Mouse (Mus musculus) intestine, embryonic 16.5 days (tissue): Measurements from ENCODE around the gene Gas6. TPM values are rescaled to one million over a fixed set of nuclear protein-coding genes. Genes with fewer than 3 reads are reported as not detected.
A peak's percentile ranks its signal among the peaks of the same experiment; 100 is the strongest.

Experiments
- ATAC-seq: fragments of 200-750 bp; cut with Nextera tagmentation; 2 replicates; pipeline ENCODE4 v1.8.0; 2017; ENCODE audit warnings: moderate TSS enrichment, moderate library complexity
- H3K27ac ChIP-seq: fragments of 300-500 bp; sonication (generic); 2 replicates; pipeline ENCODE4 v1.5.1; 2014; ENCODE audit warnings: mild to moderate bottlenecking, low read length
- H3K27me3 ChIP-seq: fragments of 300-500 bp; sonication (generic); replicated peaks from 2 replicates; pipeline ENCODE4 v1.6.1; 2014; ENCODE audit warnings: low read length, control low read depth, mixed read lengths; ENCODE audit not compliant: control insufficient read depth, insufficient read depth
- H3K36me3 ChIP-seq: fragments of 300-500 bp; sonication (generic); 2 replicates; pipeline ENCODE4 v1.6.1; 2014; ENCODE audit warnings: low read length, control low read depth; ENCODE audit not compliant: control insufficient read depth, insufficient read depth
- H3K4me1 ChIP-seq: fragments of 300-500 bp; sonication (generic); 2 replicates; pipeline ENCODE4 v1.6.1; 2014; ENCODE audit warnings: low read length, control low read depth, mixed read lengths; ENCODE audit not compliant: control insufficient read depth, insufficient read depth
- H3K4me2 ChIP-seq: fragments of 300-500 bp; sonication (generic); 2 replicates; pipeline ENCODE4 v1.6.1; 2014; ENCODE audit warnings: low read depth, low read length, control low read depth
- H3K4me3 ChIP-seq: fragments of 300-500 bp; sonication (generic); 2 replicates; pipeline ENCODE4 v1.5.1; 2014; ENCODE audit warnings: mild to moderate bottlenecking, low read length
- H3K9ac ChIP-seq: fragments of 300-500 bp; sonication (generic); 2 replicates; pipeline ENCODE4 v1.6.1; 2014; ENCODE audit warnings: low read depth, low read length
- H3K9me3 ChIP-seq: fragments of 300-500 bp; sonication (generic); 2 replicates; pipeline ENCODE4 v1.6.1; 2016; ENCODE audit warnings: low read length, control low read depth; ENCODE audit not compliant: control insufficient read depth
- WGBS: fragments of 180-500 bp; shearing (Covaris S2); extraction: QIAGEN DNeasy Blood & Tissue Kit; methylation state at CpG from one replicate; pipeline ENCODE4 v1.1.7; 2014; 5-methylcytosine and 5-hydroxymethylcytosine counted together
- polyA plus RNA-seq: library from polyadenylated mRNA; unstranded; fragments of >200 nt; fragmentation: Nextera tagmentation; extraction: Ambion mirVana; gene quantifications from 2 replicates; pipeline ENCODE4 v1.2.1, GENCODE M21; 2015

The Gas6 gene
- polyA plus RNA-seq, 1 experiment from 2014 or later = 55.8 TPM

DNA sequence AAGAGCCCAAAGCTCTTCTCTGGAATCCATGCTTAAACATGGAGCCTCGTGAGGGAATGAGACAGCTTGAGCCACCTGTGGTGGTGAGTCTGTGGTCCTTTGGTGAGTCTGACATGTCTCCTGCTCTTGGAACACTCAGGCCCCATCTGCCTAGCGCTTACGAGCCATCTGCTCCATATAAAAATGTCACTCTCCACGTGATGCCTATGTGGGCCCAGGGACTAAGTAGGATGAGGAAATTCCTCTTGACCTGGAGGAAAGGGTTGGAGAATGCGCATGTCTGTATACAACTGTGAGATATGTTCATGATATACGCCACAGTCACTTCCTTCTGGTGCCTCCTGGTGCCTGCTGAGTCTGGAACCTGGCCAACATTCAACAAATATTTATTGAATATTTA is 18.4 kb upstream of the Gas6 start:
- H3K4me1 ChIP-seq = peaks cover 27% of the 10 kb centered on the region
- H3K4me2 ChIP-seq = no peak overlapping the region
- H3K27ac ChIP-seq = 0 out of 2 replicates have a peak overlapping the region, but pooled peaks have one; percentile 15
- peak; percentile 55 for ATAC-seq
- 40% methylated on average over 6 of the region's 6 CpGs for WGBS
- H3K27me3 ChIP-seq = no peaks in the 10 kb centered on the region
- no peaks in the 10 kb centered on the region for H3K36me3 ChIP-seq
- no peaks in the 10 kb centered on the region for H3K9me3 ChIP-seq
- no peak overlapping the region for H3K4me3 ChIP-seq
- no peak overlapping the region for H3K9ac ChIP-seq

DNA sequence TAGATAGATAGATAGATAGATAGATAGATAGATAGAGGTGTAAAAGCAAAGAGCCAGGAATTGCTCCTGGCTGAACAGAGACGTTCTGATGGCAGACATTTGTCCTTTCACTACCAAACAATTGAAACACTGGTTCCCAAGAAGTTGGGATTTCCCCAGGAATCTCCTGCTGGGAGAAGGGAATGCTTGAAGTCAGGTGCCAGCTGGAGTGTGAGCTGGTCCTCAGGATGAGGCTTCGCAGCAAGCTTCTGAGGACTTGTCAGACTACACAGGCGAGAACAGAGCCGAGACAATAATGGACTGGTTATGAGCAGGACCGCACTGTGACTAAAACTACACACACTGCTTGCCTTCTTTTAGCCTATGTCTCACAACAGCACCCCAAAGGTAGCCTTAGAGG is 17.7 kb upstream of the Gas6 start:
- no peaks in the 10 kb centered on the region for H3K36me3 ChIP-seq
- no peaks in the 10 kb centered on the region for H3K27me3 ChIP-seq
- no peak overlapping the region for H3K4me2 ChIP-seq
- H3K4me1 ChIP-seq = peaks cover 31% of the 10 kb centered on the region
- whole genome bisulfite sequencing = 79% methylated on average over 5 of the region's 5 CpGs
- H3K27ac ChIP-seq = no peak overlapping the region
- ATAC-seq = no peak
- no peaks in the 10 kb centered on the region for H3K9me3 ChIP-seq
- H3K4me3 ChIP-seq = no peak overlapping the region
- no peak overlapping the region for H3K9ac ChIP-seq

DNA sequence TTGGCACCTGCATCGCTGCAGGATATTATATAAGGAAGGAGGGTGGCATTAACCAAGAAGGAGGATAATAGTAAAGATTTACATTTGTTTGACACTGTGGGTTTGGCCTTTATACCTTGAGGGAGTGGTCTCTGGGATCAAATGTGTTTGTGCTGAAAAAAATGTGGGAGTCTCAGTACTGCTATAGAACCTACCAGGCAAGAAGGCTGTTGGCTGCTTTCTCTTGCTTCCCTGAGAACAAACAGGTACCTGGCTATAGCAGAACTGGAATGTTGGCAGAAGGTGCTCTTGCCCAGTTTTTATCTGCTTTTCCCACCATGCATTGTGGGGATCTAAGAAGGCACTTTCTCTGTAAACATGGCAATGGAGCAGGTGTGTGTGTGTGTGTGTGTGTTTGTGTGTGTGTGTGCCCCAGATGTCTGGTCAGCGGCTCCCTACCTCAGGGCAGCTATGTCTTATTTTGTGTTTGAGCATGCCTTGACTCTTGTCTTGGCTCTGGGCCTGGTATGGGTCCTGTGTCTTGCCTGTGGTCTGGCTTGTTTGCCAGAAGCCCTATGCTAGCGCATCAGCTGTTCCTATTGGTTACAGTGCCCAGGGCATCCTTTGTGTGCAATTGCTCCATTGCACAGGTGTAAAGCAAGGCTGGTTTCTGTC is 13.1 kb upstream of the Gas6 start:
- Histone ChIP-seq H3K4me3 (no peak overlapping the region), H3K9ac (no peak overlapping the region), H3K9me3 (no peaks in the 10 kb centered on the region), H3K27ac (0 out of 2 replicates have a peak overlapping the region, but pooled peaks have one; percentile 19), H3K4me1 (peaks cover 32% of the 10 kb centered on the region), H3K27me3 (no peaks in the 10 kb centered on the region), H3K36me3 (no peaks in the 10 kb centered on the region), H3K4me2 (no peak overlapping the region)
- WGBS = 59% methylated on average over 3 of the region's 3 CpGs
- ATAC-seq = peak; percentile 49

DNA sequence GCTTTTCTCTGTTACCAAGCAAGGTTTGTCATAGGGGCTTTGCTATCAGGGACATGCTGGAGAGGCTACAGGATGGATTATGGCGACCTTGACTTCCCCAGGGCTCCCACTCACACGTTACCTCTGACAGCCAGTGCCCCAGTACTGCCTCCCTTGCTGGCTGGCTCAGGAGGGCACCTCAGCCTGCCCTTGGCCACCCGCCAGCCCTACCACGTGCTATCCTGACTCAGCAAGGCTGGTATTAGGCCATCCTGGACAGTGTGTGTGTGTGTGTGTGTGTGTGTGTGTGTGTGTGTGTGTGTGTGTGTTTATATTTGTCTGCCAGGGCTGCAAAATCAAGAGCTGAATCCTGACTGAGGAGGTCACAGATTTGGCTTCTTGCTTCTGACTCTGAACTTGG is 12.6 kb upstream of the Gas6 start:
- H3K27ac ChIP-seq = peak overlapping the region; percentile 81
- H3K9me3 ChIP-seq = no peaks in the 10 kb centered on the region
- H3K4me1 ChIP-seq = peaks cover 29% of the 10 kb centered on the region
- H3K27me3 ChIP-seq = no peaks in the 10 kb centered on the region
- WGBS = 24% methylated on average over 4 of the region's 4 CpGs
- H3K4me3 ChIP-seq = no peak overlapping the region
- H3K36me3 ChIP-seq = no peaks in the 10 kb centered on the region
- H3K4me2 ChIP-seq = no peak overlapping the region
- peak; percentile 82 for ATAC-seq
- no peak overlapping the region for H3K9ac ChIP-seq

DNA sequence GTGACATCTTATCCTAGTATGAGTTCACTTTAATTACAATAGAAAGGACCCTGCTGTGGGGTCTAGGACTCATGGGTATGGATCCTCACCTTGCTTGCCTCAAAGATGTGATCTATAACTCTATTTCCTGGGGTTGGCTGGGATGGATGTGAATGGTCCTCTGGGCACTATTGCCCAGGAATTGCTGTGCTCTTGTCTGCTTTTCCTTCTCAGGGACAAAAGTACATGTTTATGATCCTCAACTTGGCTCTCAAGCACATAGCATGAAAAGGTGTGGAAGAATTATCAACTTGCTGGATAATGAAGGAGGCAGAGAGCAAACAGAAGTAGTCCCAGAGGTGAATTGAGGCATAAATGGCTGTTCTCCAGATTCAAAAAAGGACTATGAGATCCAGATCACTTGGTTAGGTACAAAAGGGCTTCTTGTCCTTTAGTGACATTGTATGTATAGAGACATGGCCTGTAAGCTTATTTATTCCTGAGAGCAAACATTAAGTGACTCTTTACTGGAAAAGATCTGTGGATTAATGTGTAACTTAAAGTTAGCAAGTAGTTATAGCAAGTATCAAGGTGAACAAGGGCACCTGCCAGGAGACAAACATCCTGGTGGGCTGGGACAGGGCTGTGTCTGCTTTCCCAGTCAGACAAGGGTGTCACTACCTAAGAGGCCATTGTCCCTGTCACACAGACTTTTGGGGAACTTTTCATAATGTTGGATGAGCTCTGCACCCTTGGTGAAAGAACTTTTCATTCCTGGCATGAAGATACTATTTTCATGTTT is 10.8 kb upstream of the Gas6 start:
- Histone ChIP-seq H3K4me1 (peaks cover 29% of the 10 kb centered on the region), H3K4me3 (no peak overlapping the region), H3K27me3 (no peaks in the 10 kb centered on the region), H3K36me3 (no peaks in the 10 kb centered on the region), H3K9me3 (no peaks in the 10 kb centered on the region), H3K4me2 (no peak overlapping the region), H3K27ac (peak overlapping the region; percentile 81), H3K9ac (no peak overlapping the region)
- ATAC-seq = peak; percentile 81

DNA sequence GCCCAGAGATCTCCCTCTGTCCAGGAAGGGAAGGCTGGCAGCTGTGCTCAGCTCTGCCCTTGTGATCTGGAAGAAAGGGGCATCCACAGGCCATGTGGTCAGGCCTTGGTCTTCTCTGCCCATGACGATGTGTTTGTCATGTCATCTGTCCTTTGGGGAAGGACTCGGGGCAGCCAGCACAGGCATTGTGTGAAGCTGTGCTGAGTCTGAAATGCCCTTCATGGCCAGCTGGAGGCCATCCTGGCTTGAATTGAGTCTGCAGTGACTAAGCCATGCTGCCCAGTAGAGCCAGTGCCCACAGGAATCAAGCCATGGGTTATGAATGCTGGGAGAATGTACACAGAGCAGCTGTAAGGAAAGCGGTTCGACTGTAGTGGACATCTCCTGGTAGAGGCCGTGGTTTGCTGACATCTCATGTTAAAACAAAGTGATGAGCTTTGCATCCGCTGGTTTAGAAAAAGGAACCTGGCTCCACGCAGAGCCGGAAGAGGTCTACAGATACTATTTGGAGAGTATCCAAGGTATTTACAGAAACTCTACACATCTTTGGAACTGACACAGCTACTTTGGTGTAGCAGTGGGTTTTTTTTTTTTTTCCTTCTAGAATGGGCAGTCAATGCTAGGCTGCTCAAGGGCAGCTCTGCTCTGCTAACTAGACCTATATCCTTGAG is 9.8 kb upstream of the Gas6 start:
- Histone ChIP-seq H3K36me3 (no peaks in the 10 kb centered on the region), H3K4me2 (no peak overlapping the region), H3K4me3 (no peak overlapping the region), H3K9me3 (no peaks in the 10 kb centered on the region), H3K4me1 (peaks cover 29% of the 10 kb centered on the region), H3K27me3 (no peaks in the 10 kb centered on the region), H3K27ac (peak overlapping the region; percentile 81; the same call in 1 of the 2 replicates), H3K9ac (no peak overlapping the region)
- 70% methylated on average over 8 of the region's 8 CpGs for WGBS
- ATAC-seq = no peak

DNA sequence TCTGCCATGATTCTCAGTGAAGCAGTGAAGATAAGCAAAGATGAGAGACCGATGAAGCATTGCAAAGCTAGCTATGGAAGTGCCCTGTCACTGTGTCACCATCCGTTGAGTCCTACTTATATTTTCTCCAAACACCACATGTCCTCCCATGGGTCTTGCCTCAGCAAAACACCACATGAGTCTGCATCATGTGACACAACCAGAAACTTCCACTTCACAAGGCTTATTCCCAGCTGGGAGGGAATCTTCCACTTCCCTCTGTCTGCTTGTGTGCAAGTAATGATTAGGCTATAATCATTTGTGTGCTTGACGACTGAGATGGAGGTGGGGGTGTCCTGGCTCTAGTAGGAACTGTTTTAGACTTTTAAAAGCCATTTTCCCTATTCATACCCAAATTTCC is 6.9 kb upstream of the Gas6 start:
- ATAC-seq = no peak
- H3K27me3 ChIP-seq = no peaks in the 10 kb centered on the region
- WGBS = 85% methylated on average over 3 of the region's 3 CpGs
- H3K9me3 ChIP-seq = no peaks in the 10 kb centered on the region
- peaks cover 18% of the 10 kb centered on the region for H3K4me1 ChIP-seq
- no peak overlapping the region for H3K4me3 ChIP-seq
- no peak overlapping the region for H3K9ac ChIP-seq
- H3K4me2 ChIP-seq = no peak overlapping the region
- no peak overlapping the region for H3K27ac ChIP-seq
- no peaks in the 10 kb centered on the region for H3K36me3 ChIP-seq

DNA sequence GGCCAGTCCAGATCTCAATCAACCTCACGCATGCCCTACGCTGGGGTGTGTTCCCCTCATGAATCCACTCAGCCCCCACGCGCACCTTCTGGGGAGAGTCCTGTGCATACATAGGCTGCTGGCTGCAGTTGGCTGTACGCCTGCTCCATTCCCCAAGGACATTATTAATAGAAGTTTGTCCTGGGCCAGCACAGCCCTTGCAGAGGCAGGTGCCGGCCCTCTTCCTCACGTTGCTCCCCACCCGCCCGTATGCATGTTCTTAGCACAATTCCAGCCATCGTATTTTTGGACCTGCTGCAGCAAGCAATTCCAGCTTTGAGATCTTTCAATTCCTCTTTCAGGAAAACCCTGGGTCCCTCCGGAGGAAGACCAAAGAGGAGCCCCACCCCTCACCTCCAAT is 1.3 kb downstream of the Gas6 start:
- H3K9me3 ChIP-seq = no peaks in the 10 kb centered on the region
- no peaks in the 10 kb centered on the region; the same call in 1 of the 2 replicates for H3K27me3 ChIP-seq
- peak overlapping the region; percentile 74; the same call in 1 of the 2 replicates for H3K9ac ChIP-seq
- peak overlapping the region; percentile 71 for H3K4me3 ChIP-seq
- H3K4me2 ChIP-seq = peak overlapping the region; percentile 97
- 0 out of 2 replicates have a peak, but pooled peaks have one; percentile 21 for ATAC-seq
- H3K36me3 ChIP-seq = no peaks in the 10 kb centered on the region
- WGBS = 51% methylated on average over 11 of the region's 11 CpGs
- no peak overlapping the region for H3K27ac ChIP-seq
- H3K4me1 ChIP-seq = peaks cover 20% of the 10 kb centered on the region

DNA sequence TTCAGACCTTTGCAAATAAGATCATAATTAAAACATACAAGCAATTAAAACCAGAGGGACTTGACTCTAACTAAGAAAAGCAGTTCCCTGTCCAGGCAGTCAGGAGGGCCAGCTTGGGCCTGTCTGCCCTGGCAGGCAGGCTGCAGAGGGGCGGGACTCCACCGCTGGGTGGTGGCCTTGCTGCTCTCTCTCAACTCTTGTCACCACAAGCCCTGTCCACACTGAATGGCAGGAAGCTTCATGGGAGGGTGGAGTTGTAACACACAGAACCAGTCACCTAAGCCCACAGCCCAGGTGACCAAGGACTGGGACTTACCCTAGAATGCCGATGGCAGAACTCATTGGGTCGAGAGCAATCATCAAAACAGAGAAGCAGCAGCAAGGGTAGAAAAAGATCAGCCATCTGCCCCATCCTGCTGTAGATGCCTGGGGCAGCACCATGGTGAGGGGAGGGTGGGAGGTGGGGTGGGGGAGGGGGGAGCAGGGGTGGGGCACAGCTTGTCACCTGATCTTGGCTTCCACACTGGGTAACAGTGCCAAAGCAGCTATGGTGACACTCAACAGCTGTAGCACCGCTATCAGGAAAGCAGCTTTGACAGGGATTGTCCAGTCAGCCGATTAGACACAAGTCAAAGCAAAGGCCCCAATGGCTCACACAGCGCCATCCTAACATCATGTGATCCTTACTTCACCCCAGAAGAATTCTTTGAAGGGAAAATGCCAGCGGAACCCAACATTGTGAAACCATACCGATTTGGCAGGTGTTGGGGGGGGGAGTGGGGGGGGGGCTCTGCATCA is 1.9 kb downstream of the Gas6 start:
- ATAC-seq = 0 out of 2 replicates have a peak, but pooled peaks have one; percentile 24
- H3K27ac ChIP-seq = no peak overlapping the region
- no peaks in the 10 kb centered on the region; the same call in 1 of the 2 replicates for H3K27me3 ChIP-seq
- peak overlapping the region; percentile 97 for H3K4me2 ChIP-seq
- peaks cover 20% of the 10 kb centered on the region for H3K4me1 ChIP-seq
- H3K9ac ChIP-seq = no peak overlapping the region
- H3K36me3 ChIP-seq = no peaks in the 10 kb centered on the region
- 59% methylated on average over 9 of the region's 9 CpGs for WGBS
- no peaks in the 10 kb centered on the region for H3K9me3 ChIP-seq
- no peak overlapping the region for H3K4me3 ChIP-seq
